28 mouse cellular contexts compared by ENCODE assay signal in the genomic region with DNA sequence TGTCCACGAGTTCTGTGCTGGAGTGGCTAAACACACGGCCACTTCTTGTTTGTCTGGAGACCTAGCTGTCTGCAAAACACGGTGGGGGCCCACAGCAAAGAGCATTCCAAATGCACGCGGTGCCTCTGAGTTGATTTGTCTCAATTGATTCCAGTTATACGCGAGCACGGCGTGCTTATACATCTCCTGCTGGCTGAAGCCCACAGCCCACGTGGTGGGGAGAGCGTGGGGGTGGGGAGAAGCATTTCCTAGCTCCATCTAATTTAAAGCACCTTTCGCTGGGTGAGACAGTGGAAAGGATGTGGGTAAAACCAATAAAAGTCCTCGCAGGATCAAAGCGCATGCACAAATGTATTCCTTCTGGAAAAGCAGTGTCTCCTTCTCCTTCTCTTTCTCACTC.
DNase-seq lines count a peak whose midpoint lies in the region; ATAC-seq and TF ChIP-seq lines count a peak whose summit lies in the region.
"Had no signal": no experiment of that assay in that cellular context is flagged by ENCODE, and none has a peak within 500 bp of the region (broad histone marks: within the 10 kb centered on the region; RNA-seq: fewer than 3 reads in every experiment).

No protein-coding gene starts in this region.

- no peak overlapping the region for H3K27ac ChIP-seq in thymus, adult 2 months (ENCODE audit: control insufficient read depth, insufficient read depth, low read length)
- H3K27ac ChIP-seq in embryonic facial prominence, embryonic 14.5 days (replicated peaks; ENCODE audit: low read depth, low read length) = peak overlapping the region; percentile 54; the same call in 1 of the 2 replicates
- H3K27ac ChIP-seq in limb, embryonic 12.5 days = peak overlapping the region; percentile 65; the same call in 1 of the 2 replicates
- H3K27ac ChIP-seq in heart, embryonic 10.5 days = no peak overlapping the region
- no peak overlapping the region for H3K27ac ChIP-seq in liver, postnatal 0 days (ENCODE audit: low read depth)
- H3K27ac ChIP-seq: hindbrain, embryonic 10.5 days; hindbrain, embryonic 15.5 days; layer of hippocampus, adult 2 months; left cerebral cortex, adult 2 months; liver, embryonic 12.5 days; macrophage; midbrain, embryonic 15.5 days; neural tube, embryonic 12.5 days had no signal

- peaks cover 35% of the 10 kb centered on the region for H3K4me1 ChIP-seq in thymus, adult 2 months (replicated peaks; ENCODE audit: control insufficient read depth, insufficient read depth, low read length)
- peaks cover 23% of the 10 kb centered on the region for H3K4me1 ChIP-seq in embryonic facial prominence, embryonic 14.5 days (ENCODE audit: control insufficient read depth, insufficient read depth, low read length)
- H3K4me1 ChIP-seq in limb, embryonic 12.5 days (replicated peaks) = peaks cover 46% of the 10 kb centered on the region
- H3K4me1 ChIP-seq in heart, embryonic 10.5 days = peaks cover 12% of the 10 kb centered on the region
- H3K4me1 ChIP-seq in liver, postnatal 0 days (ENCODE audit: insufficient read depth) = no peaks in the 10 kb centered on the region
- H3K4me1 ChIP-seq: liver, embryonic 12.5 days had no signal

- peak; percentile 22 for DNase-seq in thymus, postnatal 4 days
- no peak for DNase-seq in thymus, adult 2 months
- peak; percentile 72 for DNase-seq in embryonic facial prominence, embryonic 14.5 days (ENCODE audit: low spot score)
- DNase-seq in heart, embryonic 10.5 days (ENCODE audit: low spot score) = no peak
- DNase-seq in liver, postnatal 0 days = no peak
- no peak for DNase-seq in thymus, postnatal 36 days
- DNase-seq: adrenal gland, postnatal 25 days; B cell, adult 2 months; cerebellum, adult 11-12 months; cerebellum, postnatal 25 days; forebrain, postnatal 0 days; gastrocnemius, postnatal 10 days; heart, postnatal 14 days; kidney, adult 18-20 months; kidney, postnatal 36 days; lung, adult 18-20 months; lung, postnatal 10 days; right cerebral cortex, adult 18-20 months had no signal

- no peak for TF ChIP-seq CTCF in thymus, adult 2 months (IDR thresholded peaks at IDR 0.05; ENCODE audit: borderline replicate concordance, control insufficient read depth, extremely low read depth, insufficient read depth, low read length, poor library complexity)
- no peak for TF ChIP-seq CTCF in liver, postnatal 0 days (IDR thresholded peaks at IDR 0.05; ENCODE audit: low read depth)

- H3K9ac ChIP-seq in embryonic facial prominence, embryonic 14.5 days (ENCODE audit: low read depth, low read length) = no peak overlapping the region
- H3K9ac ChIP-seq in limb, embryonic 12.5 days (replicated peaks) = no peak overlapping the region
- H3K9ac ChIP-seq in liver, postnatal 0 days (replicated peaks) = no peak overlapping the region
- H3K9ac ChIP-seq: forebrain, postnatal 0 days; hindbrain, embryonic 15.5 days; liver, embryonic 12.5 days; midbrain, embryonic 15.5 days; neural tube, embryonic 12.5 days had no signal

- H3K36me3 ChIP-seq in thymus, adult 2 months (ENCODE audit: control insufficient read depth, insufficient read depth, low read length) = no peaks in the 10 kb centered on the region
- no peaks in the 10 kb centered on the region for H3K36me3 ChIP-seq in embryonic facial prominence, embryonic 14.5 days (ENCODE audit: control insufficient read depth, insufficient read depth, low read length)
- H3K36me3 ChIP-seq in limb, embryonic 12.5 days = no peaks in the 10 kb centered on the region
- no peaks in the 10 kb centered on the region for H3K36me3 ChIP-seq in heart, embryonic 10.5 days
- H3K36me3 ChIP-seq in liver, postnatal 0 days (replicated peaks; ENCODE audit: insufficient read depth, low read length) = no peaks in the 10 kb centered on the region
- H3K36me3 ChIP-seq: hindbrain, embryonic 10.5 days; hindbrain, embryonic 15.5 days; liver, embryonic 12.5 days; midbrain, embryonic 15.5 days; neural tube, embryonic 12.5 days had no signal

- no peaks in the 10 kb centered on the region for H3K9me3 ChIP-seq in embryonic facial prominence, embryonic 14.5 days (ENCODE audit: control insufficient read depth, low read length)
- H3K9me3 ChIP-seq in limb, embryonic 12.5 days = no peaks in the 10 kb centered on the region
- H3K9me3 ChIP-seq in heart, embryonic 10.5 days = no peaks in the 10 kb centered on the region
- H3K9me3 ChIP-seq in liver, postnatal 0 days (ENCODE audit: low read length) = no peaks in the 10 kb centered on the region
- H3K9me3 ChIP-seq: hindbrain, embryonic 10.5 days; hindbrain, embryonic 15.5 days; liver, embryonic 12.5 days; midbrain, embryonic 15.5 days; neural tube, embryonic 12.5 days had no signal

- H3K4me3 ChIP-seq in thymus, adult 2 months (ENCODE audit: control insufficient read depth, insufficient read depth, low read length) = no peak overlapping the region
- no peak overlapping the region for H3K4me3 ChIP-seq in embryonic facial prominence, embryonic 14.5 days (ENCODE audit: low read depth, low read length)
- no peak overlapping the region for H3K4me3 ChIP-seq in limb, embryonic 12.5 days (replicated peaks)
- H3K4me3 ChIP-seq in heart, embryonic 10.5 days = no peak overlapping the region
- no peak overlapping the region for H3K4me3 ChIP-seq in liver, postnatal 0 days (ENCODE audit: low read depth, low read length)
- H3K4me3 ChIP-seq: hindbrain, embryonic 10.5 days; hindbrain, embryonic 15.5 days; layer of hippocampus, adult 2 months; left cerebral cortex, adult 2 months; liver, embryonic 12.5 days; midbrain, embryonic 15.5 days; myocyte; neural tube, embryonic 12.5 days had no signal

- no peak for ATAC-seq in embryonic facial prominence, embryonic 14.5 days (ENCODE audit: low read depth)
- ATAC-seq in limb, embryonic 12.5 days (ENCODE audit: insufficient number of reproducible peaks, insufficient read depth, low FRiP score, low TSS enrichment, low read depth) = no peak
- ATAC-seq in liver, postnatal 0 days = no peak
- ATAC-seq: forebrain, postnatal 0 days; liver, embryonic 12.5 days; midbrain, embryonic 15.5 days had no signal

- no peak overlapping the region for H3K4me2 ChIP-seq in embryonic facial prominence, embryonic 14.5 days (ENCODE audit: low read depth, low read length)
- no peak overlapping the region for H3K4me2 ChIP-seq in limb, embryonic 12.5 days
- H3K4me2 ChIP-seq in liver, postnatal 0 days (ENCODE audit: low read depth, low read length) = no peak overlapping the region
- H3K4me2 ChIP-seq: hindbrain, embryonic 15.5 days; liver, embryonic 12.5 days; midbrain, embryonic 15.5 days; neural tube, embryonic 12.5 days had no signal

- WGBS in thymus, adult 2 months = 67% methylated on average over 14 of the region's 14 CpGs
- 37% methylated on average over 14 of the region's 14 CpGs for WGBS in embryonic facial prominence, embryonic 14.5 days
- WGBS in limb, embryonic 12.5 days = 21% methylated on average over 14 of the region's 14 CpGs
- WGBS in heart, embryonic 10.5 days = 74% methylated on average over 14 of the region's 14 CpGs
- WGBS in liver, postnatal 0 days (ENCODE audit: insufficient replicate concordance) = 69% methylated on average over 14 of the region's 14 CpGs

- TF ChIP-seq POLR2A in thymus, adult 2 months (IDR thresholded peaks at IDR 0.05; ENCODE audit: control insufficient read depth, extremely low read depth, insufficient read depth, low read length, poor library complexity) = no peak

- TF ChIP-seq EP300 in liver, postnatal 0 days (IDR thresholded peaks at IDR 0.05; ENCODE audit: low read depth) = no peak

- H3K27me3 ChIP-seq in thymus, adult 2 months (ENCODE audit: control insufficient read depth, insufficient read depth, low read length) = no peaks in the 10 kb centered on the region
- no peaks in the 10 kb centered on the region for H3K27me3 ChIP-seq in embryonic facial prominence, embryonic 14.5 days (replicated peaks; ENCODE audit: control insufficient read depth, insufficient read depth, low read length)
- no peaks in the 10 kb centered on the region for H3K27me3 ChIP-seq in limb, embryonic 12.5 days
- peaks cover 20% of the 10 kb centered on the region; the same call in 1 of the 2 replicates for H3K27me3 ChIP-seq in heart, embryonic 10.5 days (ENCODE audit: insufficient read depth, poor library complexity, severe bottlenecking)
- no peaks in the 10 kb centered on the region for H3K27me3 ChIP-seq in liver, postnatal 0 days (ENCODE audit: insufficient read depth, low read length)
- H3K27me3 ChIP-seq: hindbrain, embryonic 15.5 days; midbrain, embryonic 15.5 days; neural tube, embryonic 12.5 days had no signal

Comparison
In these comparisons a context has a peak if more than half of its experiments do, and no peak if none do; other contexts are left out.
1. DNase-seq: peak in thymus, postnatal 4 days (single experiment) and embryonic facial prominence, embryonic 14.5 days (single experiment); none in thymus, adult 2 months (single experiment), heart, embryonic 10.5 days (single experiment), liver, postnatal 0 days (single experiment) and thymus, postnatal 36 days (0 of 2).
2. H3K27ac ChIP-seq: peak in embryonic facial prominence, embryonic 14.5 days (single experiment) and limb, embryonic 12.5 days (single experiment); none in thymus, adult 2 months (single experiment), heart, embryonic 10.5 days (single experiment) and liver, postnatal 0 days (single experiment).